Mouse (Mus musculus): ENCODE measurements around the gene Pappa2. TPM values are rescaled to one million over a fixed set of nuclear protein-coding genes. Genes with fewer than 3 reads are reported as not detected.

Gene Pappa2
- total RNA-seq, 4 experiments from 2014 or later = 0.02 to 0.48 TPM; not detected in 2

DNA sequence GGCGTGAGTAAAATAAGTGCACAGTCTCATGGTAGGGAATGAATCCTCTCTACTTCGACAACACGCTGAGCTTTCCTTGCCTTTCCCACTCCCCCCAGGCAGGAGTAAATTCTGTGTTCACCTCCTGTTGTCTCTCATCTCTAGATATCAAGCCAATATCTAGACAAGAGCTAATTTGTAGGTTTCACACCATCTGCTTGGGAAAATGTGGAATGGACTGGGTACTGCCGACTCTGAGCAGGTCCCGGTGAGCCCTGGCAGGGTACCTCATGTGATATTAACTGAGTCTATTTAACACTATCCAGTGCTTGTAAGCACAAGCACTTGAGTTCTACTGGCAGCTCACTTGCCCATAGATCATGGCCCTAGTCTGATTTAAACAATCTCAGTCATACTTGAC, 64.7 kb downstream of the Pappa2 start:
- DNase-seq (ENCODE audit: low spot score in 2 of 2) = no peak

DNA sequence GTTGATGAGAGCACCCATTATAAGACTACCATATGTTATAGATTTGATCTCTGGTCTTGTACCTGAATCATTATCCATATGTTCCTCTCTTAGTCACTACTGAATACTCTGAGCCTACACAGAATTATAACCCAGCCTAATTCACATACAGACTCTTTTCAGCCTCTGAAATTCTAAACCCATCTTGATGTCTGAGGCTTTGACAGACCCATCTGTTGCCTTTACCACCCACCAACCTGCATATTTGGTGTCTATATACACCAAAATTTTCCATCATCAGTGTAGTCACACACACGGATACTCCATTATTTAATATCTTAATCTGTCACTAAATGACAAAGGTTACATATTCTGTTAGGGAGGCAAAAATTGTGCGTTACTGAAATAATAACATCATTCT, 69.6 kb downstream of the Pappa2 start:
- DNase-seq (ENCODE audit: low spot score in 2 of 2) = no peak

- DNase-seq (ENCODE audit: low spot score in 2 of 2) = no peak
Observed at GRCm38 (mm10) chr1:158897339-158897738, 83.0 kb downstream of the Pappa2 start.

DNA sequence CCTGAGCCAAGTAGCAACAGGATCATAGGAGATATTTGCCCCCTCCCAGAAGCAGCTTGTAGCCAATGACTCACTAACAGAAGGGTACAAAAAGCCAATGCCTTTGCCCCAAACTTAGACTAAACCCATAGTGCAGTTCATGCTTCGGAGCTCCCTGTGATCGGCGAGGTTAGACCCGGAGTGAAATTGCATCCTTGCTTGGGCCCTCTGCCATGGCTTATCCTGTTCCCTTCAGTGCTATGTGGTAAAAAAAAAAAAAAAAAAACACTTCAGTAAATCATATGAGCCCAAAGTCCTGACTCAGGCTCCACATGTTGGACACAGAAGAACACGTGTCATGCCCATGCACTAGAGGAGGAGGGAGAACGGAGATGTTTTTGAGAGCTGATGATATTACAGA, 85.8 kb downstream of the Pappa2 start:
- DNase-seq (ENCODE audit: low spot score in 2 of 2) = peak in 1 of 2 experiments; percentile 7

- no peak for DNase-seq (ENCODE audit: low spot score in 2 of 2)
Observed at GRCm38 (mm10) chr1:158875487-158875886, 104.8 kb downstream of the Pappa2 start.

DNA sequence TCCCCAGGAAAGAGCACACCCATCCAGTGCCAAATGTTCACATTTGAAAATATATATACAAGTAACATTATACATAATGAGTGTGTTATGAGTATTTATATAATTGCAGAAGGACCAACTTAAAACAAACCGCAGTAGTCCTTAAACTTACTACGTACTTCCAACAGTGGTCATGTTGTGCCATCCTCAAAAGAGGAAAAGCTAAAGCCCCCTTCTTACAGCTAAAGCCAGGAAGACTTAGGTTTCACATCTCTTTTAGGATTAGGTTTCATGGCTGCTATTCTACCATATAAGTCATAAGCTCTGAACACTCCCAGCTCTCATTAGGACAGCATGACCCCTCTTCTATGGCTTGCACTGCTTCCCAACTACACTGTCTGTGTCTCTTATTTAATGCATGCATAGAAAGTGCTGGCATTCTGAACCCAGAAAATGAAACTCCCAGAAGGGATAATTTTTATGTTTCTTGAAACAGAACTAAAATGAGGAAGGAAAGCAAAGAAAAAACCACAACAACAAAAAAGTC, 105.7 kb downstream of the Pappa2 start:
- DNase-seq (ENCODE audit: low spot score in 2 of 2) = no peak

GRCm38 (mm10) chr1:158873631-158874030, 106.7 kb downstream of the Pappa2 start:
- no peak for DNase-seq (ENCODE audit: low spot score in 2 of 2)

GRCm38 (mm10) chr1:158871401-158871800, 108.9 kb downstream of the Pappa2 start:
- no peak for DNase-seq (ENCODE audit: low spot score in 2 of 2)

DNA sequence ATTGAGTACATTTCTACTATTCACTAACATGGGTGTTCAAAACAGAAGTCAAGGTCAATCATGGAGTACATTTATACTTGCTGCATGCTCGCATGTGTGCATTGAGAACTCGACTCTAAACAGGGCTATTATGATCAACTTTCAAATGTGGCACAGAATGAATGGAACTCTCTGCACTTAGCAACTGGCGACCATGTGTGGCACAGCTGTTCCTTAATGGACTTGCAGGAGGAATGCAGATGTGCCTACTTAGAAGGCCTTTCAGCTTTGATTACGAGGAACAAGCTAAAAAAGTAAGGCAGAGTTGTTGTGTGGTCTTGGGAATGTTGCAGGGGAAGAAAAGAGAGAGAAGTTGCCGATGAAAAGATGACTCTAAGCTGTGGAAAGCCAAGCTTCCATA, 120.1 kb downstream of the Pappa2 start:
- DNase-seq (ENCODE audit: low spot score in 2 of 2) = no peak

GRCm38 (mm10) chr1:158853936-158854882, 126.1 kb downstream of the Pappa2 start:
- no peak for DNase-seq (ENCODE audit: low spot score in 2 of 2)

DNA sequence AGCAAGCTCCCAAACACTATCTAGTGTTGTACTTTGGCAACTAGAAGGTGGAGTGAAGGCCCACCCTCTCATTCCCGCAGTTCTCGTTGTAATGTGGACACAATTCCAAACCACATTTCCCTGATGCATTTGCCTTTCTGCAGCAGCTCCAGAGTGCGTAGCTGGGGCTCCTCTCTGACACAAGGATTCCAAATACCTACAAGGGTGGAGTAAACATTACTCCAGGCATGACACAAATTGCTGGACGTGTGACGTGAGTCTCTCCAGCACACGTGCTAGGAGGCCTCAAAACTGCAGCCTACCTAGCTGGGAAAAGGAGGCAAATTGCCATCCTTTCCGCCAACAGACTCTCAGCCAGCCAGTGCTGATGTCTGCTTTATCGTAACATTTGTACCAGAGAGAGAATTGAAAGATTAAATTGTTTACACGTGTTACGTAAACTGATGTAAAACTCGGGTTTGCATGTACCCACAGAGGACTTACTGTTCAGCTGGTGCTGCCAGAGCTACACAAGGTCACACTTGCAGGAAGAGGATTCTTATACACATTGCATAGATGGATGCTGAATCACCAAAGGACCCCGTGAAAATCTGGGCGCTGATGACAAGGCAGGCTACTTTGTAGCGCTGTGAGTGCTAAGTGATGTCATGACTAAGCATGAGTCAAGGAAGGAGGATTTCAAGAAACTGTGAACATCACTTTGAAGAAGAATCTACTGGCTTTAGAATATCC, 127.3 kb downstream of the Pappa2 start:
- no peak for DNase-seq (ENCODE audit: low spot score in 2 of 2)

DNA sequence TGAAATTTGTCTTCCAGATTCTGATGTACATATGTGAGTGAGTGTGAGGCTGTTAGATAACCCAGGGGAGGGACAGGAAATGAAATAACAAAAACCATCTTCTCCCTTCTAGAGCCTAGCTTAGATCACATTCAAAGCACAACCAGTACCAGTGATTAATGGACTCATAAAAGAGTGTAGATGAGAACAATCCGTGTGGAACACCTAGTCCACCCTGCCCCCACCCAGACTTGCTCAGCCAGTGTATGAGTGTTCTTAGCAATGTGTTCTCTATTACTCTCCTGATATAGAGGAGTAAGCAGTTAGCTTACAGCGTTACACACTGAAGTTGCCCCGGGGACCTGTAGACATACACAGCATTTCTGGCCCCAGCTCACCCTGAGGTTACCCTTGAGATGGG, 129.8 kb downstream of the Pappa2 start:
- no peak for DNase-seq (ENCODE audit: low spot score in 2 of 2)

- DNase-seq (ENCODE audit: low spot score in 2 of 2) = no peak
Observed at GRCm38 (mm10) chr1:158844604-158845003, 135.7 kb downstream of the Pappa2 start.

DNA sequence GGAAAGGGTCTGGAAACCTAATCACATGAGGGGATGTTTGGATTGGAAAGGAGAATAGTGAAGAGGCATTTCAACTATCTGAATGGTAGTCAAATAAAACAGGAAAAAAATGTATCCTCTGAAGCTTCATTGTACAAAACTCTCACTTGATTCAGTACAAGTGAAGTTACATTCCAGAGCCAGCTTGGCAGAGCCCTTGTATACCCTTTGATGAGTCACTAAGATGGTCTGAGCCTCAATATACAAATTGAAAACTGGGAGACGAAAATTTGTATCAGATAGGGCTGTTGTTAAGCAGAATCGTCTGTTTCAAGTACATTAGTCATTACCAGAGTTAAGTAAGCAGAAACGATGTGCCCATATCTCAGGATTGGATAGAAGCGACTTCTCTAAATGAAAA, 143.1 kb downstream of the Pappa2 start:
- DNase-seq (ENCODE audit: low spot score in 2 of 2) = no peak

- DNase-seq (ENCODE audit: low spot score in 2 of 2) = no peak
Observed at GRCm38 (mm10) chr1:158830152-158830551, 150.1 kb downstream of the Pappa2 start.

DNA sequence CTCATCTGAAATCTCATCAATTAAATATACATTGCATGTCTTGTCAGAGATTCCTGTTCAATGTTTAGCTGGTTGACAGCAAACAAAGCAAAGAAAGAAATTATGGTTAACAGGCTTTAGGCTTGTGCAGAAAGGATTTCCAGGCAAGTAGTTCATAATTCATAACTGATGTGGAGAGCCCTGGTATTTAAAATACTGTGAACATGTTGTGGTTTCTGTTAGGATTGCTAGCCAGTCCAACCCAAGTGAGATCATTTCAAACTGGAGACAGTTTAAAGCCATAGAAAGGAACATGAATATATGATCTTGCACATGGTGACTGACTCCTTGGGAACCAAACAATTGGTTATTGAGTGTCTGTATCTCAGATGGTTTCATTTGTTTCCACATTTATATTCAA, 152.4 kb downstream of the Pappa2 start:
- DNase-seq (ENCODE audit: low spot score in 2 of 2) = no peak

DNA sequence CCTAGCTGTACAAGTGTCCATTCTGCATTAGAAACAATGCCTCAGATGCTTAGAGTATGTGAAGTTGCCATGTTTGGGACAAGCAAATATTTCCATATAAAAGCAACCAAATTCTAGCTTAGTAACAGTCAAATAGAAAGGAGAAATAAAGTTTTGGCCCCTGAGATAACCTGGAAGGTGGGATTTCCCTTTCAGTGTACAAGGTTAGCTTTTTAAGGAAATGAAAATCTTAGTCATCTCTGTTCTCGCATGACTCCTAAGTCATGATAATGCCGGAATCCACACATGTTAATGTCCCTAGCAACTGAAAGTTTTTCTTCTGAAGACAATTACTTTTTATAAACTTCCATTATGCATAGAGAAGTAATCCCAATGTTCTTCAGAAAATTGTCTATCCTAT, 160.6 kb downstream of the Pappa2 start:
- DNase-seq (ENCODE audit: low spot score in 2 of 2) = no peak

DNA sequence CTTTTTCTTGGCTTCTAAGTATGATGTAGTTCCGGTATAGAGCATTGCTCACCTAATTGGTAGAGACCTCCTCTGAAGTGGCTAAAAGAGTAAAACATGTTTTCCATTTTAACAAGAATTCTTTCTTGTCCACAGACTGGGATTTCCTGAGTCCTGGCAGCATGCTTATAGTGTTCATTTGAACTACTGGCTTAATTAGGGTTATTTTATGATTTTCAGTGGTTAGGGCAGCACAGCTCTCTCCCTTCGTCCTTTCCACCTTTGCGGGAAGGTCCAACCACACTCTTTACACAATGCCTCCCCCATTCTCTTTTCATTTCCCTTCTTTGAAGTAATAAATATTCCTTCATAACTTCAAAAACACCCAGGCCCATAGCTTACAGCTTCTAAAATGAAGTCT, 163.8 kb downstream of the Pappa2 start:
- no peak for DNase-seq (ENCODE audit: low spot score in 2 of 2)

DNA sequence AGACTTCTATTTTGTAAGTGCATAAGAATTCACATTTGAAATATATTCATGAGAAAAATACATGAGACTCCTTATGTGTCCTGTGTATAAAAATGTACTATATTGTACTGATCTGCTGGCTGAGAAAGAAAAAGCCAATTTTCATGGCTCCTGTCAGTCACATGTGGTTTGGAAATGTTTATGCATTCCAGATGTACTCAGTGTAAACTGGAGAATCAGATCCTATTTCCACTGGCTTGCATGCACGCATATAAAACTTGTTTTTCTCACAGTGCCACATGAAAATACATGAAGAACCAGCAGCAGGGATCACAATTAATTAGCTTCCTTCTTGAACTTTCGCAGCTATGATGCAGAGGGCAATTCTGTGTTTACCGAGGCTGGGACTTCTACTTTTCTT, 168.4 kb downstream of the Pappa2 start:
- no peak for DNase-seq (ENCODE audit: low spot score in 2 of 2)

- DNase-seq (ENCODE audit: low spot score in 2 of 2) = no peak
Observed at GRCm38 (mm10) chr1:158775486-158775885, 204.8 kb downstream of the Pappa2 start.

GRCm38 (mm10) chr1:158773102-158773501, 207.2 kb downstream of the Pappa2 start:
- DNase-seq (ENCODE audit: low spot score in 2 of 2) = no peak

DNA sequence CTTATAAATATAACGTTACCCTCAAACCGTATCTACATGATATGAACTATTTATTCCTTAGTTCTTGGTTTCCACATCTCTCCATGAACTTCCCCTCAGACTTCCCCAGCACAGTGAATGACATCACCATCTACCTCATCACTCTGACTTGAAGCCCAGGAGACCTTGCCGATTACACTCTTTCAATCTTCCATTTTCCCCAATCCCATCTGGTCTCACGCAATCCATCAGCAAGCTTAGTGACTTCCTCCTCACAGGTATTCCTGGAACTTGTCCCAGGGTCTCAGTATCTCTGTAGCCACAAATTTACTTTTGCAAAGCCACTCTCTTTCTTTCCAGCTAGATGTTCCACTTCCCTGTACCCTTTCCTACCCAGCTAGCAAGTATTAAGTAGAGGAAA, 209.5 kb downstream of the Pappa2 start:
- DNase-seq (ENCODE audit: low spot score in 2 of 2) = no peak
